Mouse (Mus musculus) G1E (cell line): ENCODE results near the gene Vangl1. TPM values are rescaled to one million over a fixed set of nuclear protein-coding genes. Genes with fewer than 3 reads are reported as not detected.

Experiments
- ATAC-seq: 2 replicates; pipeline ENCODE4 v1.8.0; 2016; ENCODE audit warnings: mild to moderate bottlenecking; ENCODE audit not compliant: insufficient number of reproducible peaks, poor library complexity, low FRiP score, severe bottlenecking; ENCODE audit errors: extremely low read depth
- DNase-seq: peaks from one replicate; pipeline ENCODE4 v3.0.0; 2012; ENCODE audit warnings: low spot score
- H3K27me3 ChIP-seq: 2 replicates; pipeline ENCODE4 v1.6.1; 2012; ENCODE audit warnings: mild to moderate bottlenecking, low read length, inconsistent platforms; ENCODE audit not compliant: insufficient read depth
- H3K36me3 ChIP-seq: replicated peaks from 2 replicates; pipeline ENCODE3; 2012; ENCODE audit warnings: mild to moderate bottlenecking, inconsistent platforms
- H3K4me1 ChIP-seq: 2 replicates; pipeline ENCODE4 v1.6.1; 2012; ENCODE audit warnings: low read depth, low read length, inconsistent platforms, mixed read lengths; ENCODE audit not compliant: insufficient read depth
- H3K4me3 ChIP-seq: 2 replicates; pipeline ENCODE4 v1.5.1; 2012; ENCODE audit warnings: low read depth, mild to moderate bottlenecking, inconsistent platforms, low read length, moderate library complexity, mixed read lengths
- H3K9me3 ChIP-seq: replicated peaks from 2 replicates; pipeline ENCODE4 v1.6.1; 2012; ENCODE audit warnings: inconsistent platforms
- CTCF ChIP-seq: IDR thresholded peaks from 2 replicates; pipeline ENCODE4 v1.5.1; 2012; ENCODE audit warnings: low read depth, low read length, inconsistent platforms, mixed read lengths
- GATA1 ChIP-seq: IDR thresholded peaks from 2 replicates; pipeline ENCODE4 v1.6.1; 2012; ENCODE audit warnings: borderline replicate concordance, low read length, inconsistent platforms, mixed read lengths
- GATA2 ChIP-seq: IDR thresholded peaks from 2 replicates; pipeline ENCODE4 v1.6.1; 2012; ENCODE audit warnings: low read depth, low read length, inconsistent platforms, borderline replicate concordance
- POLR2AphosphoS5 ChIP-seq: IDR thresholded peaks from 2 replicates; pipeline ENCODE4 v1.6.1; 2012; ENCODE audit warnings: low read depth, low read length, inconsistent platforms; ENCODE audit not compliant: insufficient replicate concordance
- TAL1 ChIP-seq: conservative IDR thresholded peaks from 2 replicates; pipeline ENCODE4 v1.6.1; 2012; ENCODE audit warnings: low read depth, low read length, inconsistent platforms, mixed read lengths
- polyA plus RNA-seq: library from polyadenylated mRNA; stranded (reverse); fragments of >175 nt; gene quantifications from 2 replicates; pipeline ENCODE4 v1.2.3, GENCODE M21; 2012
- total RNA-seq, 2 experiments: library from RNA; stranded (forward) in 1 of 2; stranded (reverse) in 1 of 2; fragments of 200-1000 nt in 1 of 2; fragments of >200 nt in 1 of 2; fragmentation: Nextera tagmentation in 1 of 2; gene quantifications; 2 replicates each; pipeline ENCODE4 v1.2.3; 2014 to 2017

Vangl1 gene
- total and polyA plus RNA-seq, 3 experiments: 22.7 to 56.6 (median 25.6) TPM

DNA sequence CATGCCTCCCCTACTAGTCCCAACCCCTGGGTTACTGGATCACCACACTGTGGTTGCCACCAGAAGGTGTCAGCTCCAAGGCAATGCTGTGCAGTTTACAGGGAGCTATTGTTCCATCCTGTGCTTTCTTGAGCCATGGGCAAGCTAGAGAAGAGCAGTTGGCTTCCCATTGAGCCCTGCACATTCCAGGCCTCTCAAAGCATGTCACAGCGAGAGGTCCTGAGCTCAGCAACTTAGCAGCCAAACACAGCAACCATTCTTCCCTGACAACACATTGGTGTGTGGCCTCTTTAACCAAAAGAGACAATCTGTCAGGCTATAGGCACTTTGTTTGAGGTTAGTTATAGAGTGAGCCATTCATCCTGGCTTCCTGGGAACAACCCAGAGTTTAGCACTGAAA is 78.9 kb downstream of the Vangl1 start:
- no peaks in the 10 kb centered on the region for H3K9me3 ChIP-seq

DNA sequence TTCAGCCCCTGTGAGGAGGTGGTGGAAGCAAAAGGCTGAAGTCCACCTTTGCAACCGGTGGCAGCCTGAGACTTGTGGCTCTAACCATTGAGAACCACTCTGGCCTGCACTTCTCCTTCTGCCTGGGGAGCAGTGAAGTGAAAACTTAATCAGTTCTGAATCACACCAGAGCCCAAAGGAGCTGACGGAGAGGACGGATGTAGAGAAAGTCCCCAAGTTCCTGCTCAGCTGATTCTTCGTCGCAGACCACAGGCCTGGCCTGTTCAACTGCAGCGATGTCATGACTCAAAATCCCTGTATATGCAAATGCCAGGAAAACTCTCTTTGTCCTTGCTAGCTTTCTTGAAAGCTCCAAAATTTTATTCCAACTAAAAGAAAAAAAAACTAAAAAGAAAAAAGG is 80.8 kb downstream of the Vangl1 start:
- no peak for DNase-seq
- H3K36me3 ChIP-seq: no peaks in the 10 kb centered on the region
- no peak for ATAC-seq
- H3K4me1 ChIP-seq: no peaks in the 10 kb centered on the region
- peaks cover 2% of the 10 kb centered on the region; the same call in 1 of the 2 replicates for H3K27me3 ChIP-seq
- H3K9me3 ChIP-seq: no peaks in the 10 kb centered on the region
- H3K4me3 ChIP-seq: no peak overlapping the region
- no peak for TF ChIP-seq CTCF
- TF ChIP-seq TAL1: no peak
- TF ChIP-seq GATA1: no peak
- TF ChIP-seq GATA2: no peak
- TF ChIP-seq POLR2AphosphoS5: no peak

More for the DNA sequence above, 78.9 kb downstream of the Vangl1 start:
- Histone ChIP-seq H3K4me3 (no peak overlapping the region), H3K36me3 (no peaks in the 10 kb centered on the region), H3K4me1 (no peaks in the 10 kb centered on the region), H3K27me3 (no peaks in the 10 kb centered on the region; the same call in 1 of the 2 replicates)
- ATAC-seq: no peak
- DNase-seq: no peak
- no peak for TF ChIP-seq CTCF
- TF ChIP-seq GATA1: no peak
- no peak for TF ChIP-seq GATA2
- TF ChIP-seq TAL1: no peak
- no peak for TF ChIP-seq POLR2AphosphoS5

DNA sequence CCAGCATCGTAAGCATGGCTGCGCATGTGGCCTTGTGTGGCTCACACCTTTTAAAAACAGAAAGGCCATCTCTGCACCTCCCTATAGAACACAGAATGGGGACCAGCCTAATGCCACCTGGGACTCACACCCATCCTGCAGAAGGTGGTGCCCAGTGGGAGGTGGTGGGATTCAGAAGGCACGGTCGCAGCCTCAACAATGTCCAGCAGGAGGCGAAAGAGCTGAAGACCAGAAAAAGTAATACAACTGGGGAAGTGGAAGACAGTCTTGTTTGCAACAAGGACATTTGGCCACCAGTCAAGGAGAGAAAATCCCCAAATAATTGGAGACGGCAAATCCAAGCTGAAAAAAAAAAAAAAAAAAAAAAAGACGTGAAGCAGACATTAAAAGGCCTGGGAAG is 82.4 kb downstream of the Vangl1 start:
- no peak for ATAC-seq
- no peaks in the 10 kb centered on the region for H3K4me1 ChIP-seq
- no peak overlapping the region for H3K4me3 ChIP-seq
- DNase-seq: no peak
- 0 out of 2 replicates have a peak, but pooled peaks cover 2% of the 10 kb centered on the region for H3K27me3 ChIP-seq
- TF ChIP-seq GATA2 (no peak), GATA1 (no peak), CTCF (no peak), POLR2AphosphoS5 (no peak), TAL1 (no peak)
- H3K36me3 ChIP-seq: no peaks in the 10 kb centered on the region
- H3K9me3 ChIP-seq: no peaks in the 10 kb centered on the region

DNA sequence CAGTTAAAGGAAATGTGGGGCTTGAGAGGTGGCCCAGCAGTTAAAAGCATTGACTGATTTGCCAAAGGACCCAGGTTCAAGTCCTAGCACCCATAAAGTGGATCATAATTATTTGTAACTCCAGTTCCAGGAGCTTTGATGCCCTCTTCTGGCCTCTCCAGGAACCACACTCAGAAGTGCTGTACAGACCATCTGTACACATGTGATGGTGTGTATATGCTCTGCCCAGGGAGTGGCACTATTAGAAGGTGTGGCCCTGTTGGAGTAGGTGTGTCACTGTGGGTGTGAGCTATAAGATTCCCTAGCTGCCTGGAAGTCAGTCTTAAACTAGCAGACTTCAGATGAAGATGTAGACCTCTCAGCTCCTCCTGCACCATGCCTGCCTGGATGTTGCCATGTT is 83.5 kb downstream of the Vangl1 start:
- Histone ChIP-seq H3K9me3 (no peaks in the 10 kb centered on the region), H3K27me3 (0 out of 2 replicates have a peak, but pooled peaks cover 2% of the 10 kb centered on the region), H3K4me3 (no peak overlapping the region), H3K4me1 (no peaks in the 10 kb centered on the region), H3K36me3 (no peaks in the 10 kb centered on the region)
- ATAC-seq (no peak), DNase-seq (no peak)
- TF ChIP-seq CTCF: no peak
- no peak for TF ChIP-seq TAL1
- TF ChIP-seq GATA2: no peak
- TF ChIP-seq POLR2AphosphoS5: no peak
- no peak for TF ChIP-seq GATA1

DNA sequence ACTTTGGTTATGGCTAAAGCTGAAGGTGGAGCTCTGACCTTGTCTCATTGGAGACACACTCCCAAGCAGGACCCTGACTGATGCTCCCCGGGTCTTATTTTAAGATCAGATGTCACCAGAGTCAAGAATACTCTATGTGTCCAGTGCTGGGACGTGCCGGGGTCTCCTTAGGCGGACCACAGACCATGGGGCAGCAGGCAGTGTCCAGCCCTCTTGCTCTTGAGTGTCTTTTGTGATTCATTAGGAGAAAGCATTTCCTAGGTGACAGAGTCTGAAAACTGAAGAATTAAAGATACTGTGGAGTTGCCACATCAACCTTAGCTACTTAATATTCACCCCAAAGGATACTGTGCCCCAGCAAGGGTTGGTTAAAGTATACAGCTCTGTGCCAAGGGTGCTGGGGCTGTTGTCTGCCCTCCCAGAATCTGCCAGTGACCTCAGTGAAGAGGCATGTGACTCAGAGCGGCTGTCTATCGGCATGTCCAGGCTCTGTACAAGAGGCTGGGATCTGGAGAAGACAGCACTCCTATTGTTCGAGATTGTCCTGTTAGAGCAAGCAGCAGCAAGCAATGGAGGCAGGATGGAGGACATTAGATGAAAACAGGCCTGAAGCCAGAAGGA is 92.4 kb downstream of the Vangl1 start:
- peaks cover 12% of the 10 kb centered on the region for H3K27me3 ChIP-seq
- H3K36me3 ChIP-seq: no peaks in the 10 kb centered on the region
- DNase-seq (no peak), ATAC-seq (no peak)
- H3K4me1 ChIP-seq: no peaks in the 10 kb centered on the region
- TF ChIP-seq GATA2: no peak
- TF ChIP-seq TAL1: no peak
- TF ChIP-seq CTCF: no peak
- no peak for TF ChIP-seq POLR2AphosphoS5
- TF ChIP-seq GATA1: no peak
- no peaks in the 10 kb centered on the region for H3K9me3 ChIP-seq
- no peak overlapping the region for H3K4me3 ChIP-seq

DNA sequence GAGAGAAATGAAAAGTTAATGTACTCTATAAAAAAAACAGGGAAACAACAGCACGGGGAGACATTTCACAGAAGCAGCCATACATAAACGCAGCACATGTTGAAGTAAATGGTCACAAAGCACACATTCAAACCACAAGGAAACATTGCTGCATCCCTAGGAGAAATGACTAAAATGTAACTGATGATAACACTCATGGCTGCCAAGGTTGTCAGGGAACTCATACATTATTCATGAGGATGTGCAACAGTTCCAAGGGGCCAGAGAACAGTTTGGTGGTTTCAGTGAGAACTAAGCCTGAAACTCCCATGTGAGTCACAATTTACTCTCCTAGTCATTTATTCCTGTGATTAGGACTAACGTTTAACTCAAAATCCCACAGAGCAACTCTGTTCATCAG is 96.3 kb downstream of the Vangl1 start:
- Histone ChIP-seq H3K27me3 (peaks cover 9% of the 10 kb centered on the region), H3K4me3 (no peak overlapping the region), H3K36me3 (no peaks in the 10 kb centered on the region), H3K4me1 (no peaks in the 10 kb centered on the region), H3K9me3 (no peaks in the 10 kb centered on the region)
- ATAC-seq: no peak
- TF ChIP-seq POLR2AphosphoS5: no peak
- TF ChIP-seq CTCF: no peak
- TF ChIP-seq GATA1: no peak
- no peak for TF ChIP-seq GATA2
- no peak for TF ChIP-seq TAL1
- DNase-seq: no peak

DNA sequence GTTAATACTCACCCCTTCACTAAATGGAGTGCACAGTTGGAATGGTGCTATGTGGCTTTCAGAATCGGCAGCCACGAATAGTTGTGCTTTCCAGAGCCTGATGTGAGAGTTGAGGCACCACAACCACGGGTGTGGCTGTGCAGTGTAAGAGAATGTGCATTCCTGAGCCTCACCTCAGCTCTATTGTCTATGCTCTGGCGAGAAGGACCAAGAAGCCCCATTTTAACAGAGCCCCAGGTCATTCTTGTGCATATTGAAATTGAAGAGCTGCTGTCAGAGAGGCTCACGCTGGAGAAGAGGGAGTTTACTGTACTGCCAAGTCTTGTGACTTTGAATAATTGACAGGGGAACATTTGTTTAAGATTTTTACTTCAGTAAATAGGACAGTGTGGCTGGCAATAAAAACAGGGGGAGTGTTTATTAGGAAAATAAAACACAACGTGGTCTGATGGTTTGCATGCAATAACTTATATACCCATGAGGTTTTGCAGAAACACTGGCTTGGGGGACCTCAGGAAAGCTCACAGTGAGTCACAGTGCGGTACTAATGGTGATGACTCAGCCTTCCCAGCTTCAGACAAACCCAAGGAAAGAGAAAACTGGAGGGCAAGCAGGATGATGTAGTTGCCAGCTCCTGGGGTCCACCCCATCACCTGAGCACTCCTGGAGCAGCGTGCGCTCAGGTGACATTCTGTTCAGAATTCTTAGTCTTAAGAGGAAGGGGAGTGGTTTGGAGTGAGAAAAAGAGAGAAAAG is 100.5 kb downstream of the Vangl1 start:
- no peaks in the 10 kb centered on the region for H3K36me3 ChIP-seq
- H3K27me3 ChIP-seq: peaks cover 5% of the 10 kb centered on the region; the same call in 1 of the 2 replicates
- H3K9me3 ChIP-seq: no peaks in the 10 kb centered on the region
- H3K4me3 ChIP-seq: no peak overlapping the region
- DNase-seq: no peak
- ATAC-seq: no peak
- TF ChIP-seq TAL1: no peak
- TF ChIP-seq GATA1: no peak
- TF ChIP-seq POLR2AphosphoS5: no peak
- TF ChIP-seq GATA2: no peak
- TF ChIP-seq CTCF: no peak
- no peaks in the 10 kb centered on the region for H3K4me1 ChIP-seq

Other genes starting within 250 kb of the Vangl1 start
- gene Nhlh2, start 194.6 kb downstream of the Vangl1 start, total RNA-seq (2014; fragmentation: Nextera tagmentation): not detected in 2 replicates
- under 0.01 and 0.06 TPM in 2 replicates for gene Nhlh2, start 194.6 kb downstream of the Vangl1 start, total RNA-seq (2017)
- not detected in 2 replicates for gene Nhlh2, start 194.6 kb downstream of the Vangl1 start, polyA plus RNA-seq
- not detected in 2 replicates for gene Casq2, start 118.3 kb downstream of the Vangl1 start, total RNA-seq (2014; fragmentation: Nextera tagmentation)
- 0.11 TPM in 1 of 2 replicates, not detected in the other for gene Casq2, start 118.3 kb downstream of the Vangl1 start, total RNA-seq (2017)
- not detected in 2 replicates for gene Casq2, start 118.3 kb downstream of the Vangl1 start, polyA plus RNA-seq